8 mouse cellular contexts compared by ENCODE assay signal in genomic region chr5:124353726-124354547, GRCm38 (mm10). TPM values are rescaled to one million over a fixed set of nuclear protein-coding genes. Genes with fewer than 3 reads are reported as not detected.
A peak's percentile ranks its signal among the peaks of the same experiment; 100 is the strongest.
DNase-seq lines count a peak whose midpoint lies in the region; ATAC-seq and TF ChIP-seq lines count a peak whose summit lies in the region.

No protein-coding gene starts in this region.

- H3K79me2 ChIP-seq in heart, adult 2 months (replicated peaks; ENCODE audit: control insufficient read depth, insufficient read depth, low read length) = no peaks in the 10 kb centered on the region; the same call in 1 of the 2 replicates

- no peak for TF ChIP-seq EP300 in heart, adult 2 months (IDR thresholded peaks at IDR 0.05; ENCODE audit: insufficient read depth, low read depth, low read length)
- TF ChIP-seq EP300 in lung, postnatal 0 days (IDR thresholded peaks at IDR 0.05) = no peak

- TF ChIP-seq POLR2A in heart, adult 2 months (IDR thresholded peaks at IDR 0.05; ENCODE audit: insufficient read depth, low read depth, low read length) = no peak

- DNase-seq in left cerebral cortex, postnatal 4 days = peak; percentile 31
- no peak for DNase-seq in left cerebral cortex, adult 8-10 months (ENCODE audit: low spot score in 2 of 2)
- DNase-seq in embryo, embryonic 11 days = peak; percentile 71
- DNase-seq in heart, adult 2 months = peak; percentile 74 to 78
- peak; percentile 23 to 43 for DNase-seq in kidney, adult 8-10 months
- DNase-seq in lung, postnatal 0 days (ENCODE audit: low spot score) = peak; percentile 76
- DNase-seq in ovary, postnatal 10 days (ENCODE audit: low spot score) = peak; percentile 38
- peak; percentile 85 for DNase-seq in thymus, postnatal 4 days

- peaks cover 12% of the 10 kb centered on the region for H3K4me1 ChIP-seq in heart, adult 2 months (ENCODE audit: control insufficient read depth, insufficient read depth, low read length)
- H3K4me1 ChIP-seq in lung, postnatal 0 days (ENCODE audit: insufficient read depth, low read depth, low read length) = peaks cover 20% of the 10 kb centered on the region

- peak overlapping the region; percentile 99 for H3K9ac ChIP-seq in heart, adult 2 months (ENCODE audit: low read depth, low read length)
- H3K9ac ChIP-seq in lung, postnatal 0 days (replicated peaks; ENCODE audit: low read depth) = peak overlapping the region; percentile 94

- no peaks in the 10 kb centered on the region for H3K9me3 ChIP-seq in lung, postnatal 0 days (ENCODE audit: low read length)

- peak overlapping the region; percentile 96 for H3K4me2 ChIP-seq in lung, postnatal 0 days (replicated peaks; ENCODE audit: low read depth, low read length)

- peak overlapping the region; percentile 79 for H3K27ac ChIP-seq in heart, adult 2 months
- peak overlapping the region; percentile 96 for H3K27ac ChIP-seq in lung, postnatal 0 days (ENCODE audit: low read length)

- H3K36me3 ChIP-seq in heart, adult 2 months (ENCODE audit: control insufficient read depth, insufficient read depth, low read length) = no peaks in the 10 kb centered on the region
- H3K36me3 ChIP-seq in lung, postnatal 0 days (ENCODE audit: insufficient read depth, low read length) = peaks cover 6% of the 10 kb centered on the region; the same call in 1 of the 2 replicates

- peak; percentile 69 for TF ChIP-seq CTCF in heart, adult 2 months (IDR thresholded peaks at IDR 0.05)
- peak; percentile 66 for TF ChIP-seq CTCF in lung, postnatal 0 days (IDR thresholded peaks at IDR 0.05)

- intact Hi-C loops in left cerebral cortex, postnatal 4 days (cut with DNase I) = no loop called here
- intact Hi-C loops in heart, adult 2 months (cut with DNase I) = loop anchor here (2.0 kb wide), 1 partner anchor 27 kb away; the partner anchor contains the start of gene Mphosph9

- no peaks in the 10 kb centered on the region for H3K27me3 ChIP-seq in heart, adult 2 months (ENCODE audit: control insufficient read depth, insufficient read depth, low read length)
- H3K27me3 ChIP-seq in lung, postnatal 0 days (replicated peaks; ENCODE audit: insufficient read depth, low read length) = no peaks in the 10 kb centered on the region

- peak overlapping the region; percentile 67 for H3K4me3 ChIP-seq in heart, adult 2 months
- peak overlapping the region; percentile 97 for H3K4me3 ChIP-seq in lung, postnatal 0 days (ENCODE audit: low read depth, low read length)

- peak; percentile 54 for ATAC-seq in lung, postnatal 0 days

- WGBS in heart, adult 2 months = 1% methylated on average over 88 of the region's 132 CpGs
- 4% methylated on average over 11 of the region's 132 CpGs for WGBS in lung, postnatal 0 days

RNA-seq across cellular contexts. Expression of gene Cdk2ap1, which starts 8.9 kb away (rescaled TPM):
- 100 to 1,000 TPM; 112 to 119 TPM for total RNA-seq in left cerebral cortex, postnatal 4 days (2021)
- 100 to 1,000 TPM; 126 to 160 (median 136) TPM for total RNA-seq in left cerebral cortex, adult 8-10 months (2022)
- 100 to 1,000 TPM; 143 to 167 TPM for total RNA-seq in heart, adult 2 months (2021)
- polyA plus RNA-seq in heart, adult 2 months (2012; rRNA removed) = 117 and 173 TPM in 2 replicates
- 39.3 and 49.3 TPM in 2 replicates for polyA plus RNA-seq in lung, postnatal 0 days (2015; fragmentation: Nextera tagmentation; extraction: Ambion mirVana)

RNA-seq across cellular contexts. Expression of gene 2810006K23Rik, which starts 26.0 kb away (rescaled TPM):
- total RNA-seq in left cerebral cortex, postnatal 4 days (2021) = 10 to 100 TPM in 1 of 2 experiments, 1 to 10 TPM in 1; 8.6 to 11.1 TPM
- 10 to 100 TPM in 3 of 4 experiments, 1 to 10 TPM in 1; 9.1 to 14.1 (median 12.8) TPM for total RNA-seq in left cerebral cortex, adult 8-10 months (2022)
- 10 to 100 TPM; 11.4 to 12.0 TPM for total RNA-seq in heart, adult 2 months (2021)
- 6.9 and 11.7 TPM in 2 replicates for polyA plus RNA-seq in heart, adult 2 months (2012; rRNA removed)
- polyA plus RNA-seq in lung, postnatal 0 days (2015; fragmentation: Nextera tagmentation; extraction: Ambion mirVana) = 6.1 and 7.7 TPM in 2 replicates

RNA-seq across cellular contexts. Expression of gene Mphosph9, which starts 26.2 kb away (rescaled TPM):
- total RNA-seq in left cerebral cortex, postnatal 4 days (2021) = 10 to 100 TPM; 17.9 to 26.7 TPM
- 10 to 100 TPM; 23.8 to 29.4 (median 27.1) TPM for total RNA-seq in left cerebral cortex, adult 8-10 months (2022)
- total RNA-seq in heart, adult 2 months (2021) = 1 to 10 TPM; 4.4 to 5.4 TPM
- 2.8 and 4.4 TPM in 2 replicates for polyA plus RNA-seq in heart, adult 2 months (2012; rRNA removed)
- 3.2 and 3.4 TPM in 2 replicates for polyA plus RNA-seq in lung, postnatal 0 days (2015; fragmentation: Nextera tagmentation; extraction: Ambion mirVana)

Comparison
In these comparisons a context has a peak if more than half of its experiments do, and no peak if none do; other contexts are left out.
1. DNase-seq: peak in left cerebral cortex, postnatal 4 days (single experiment), embryo, embryonic 11 days (single experiment), heart, adult 2 months (2 of 2), kidney, adult 8-10 months (2 of 2), lung, postnatal 0 days (single experiment), ovary, postnatal 10 days (single experiment) and thymus, postnatal 4 days (single experiment); none in left cerebral cortex, adult 8-10 months (0 of 2).